Mouse (Mus musculus): ENCODE results near the gene Cnot1. TPM values are rescaled to one million over a fixed set of nuclear protein-coding genes. Genes with fewer than 3 reads are reported as not detected.
"Not testable (repeated sequence)": the region's sequence is repeated elsewhere in the genome, so short reads cannot be mapped to it uniquely, and the experiment has no call there.

Gene Cnot1
- polyA plus RNA-seq, 1 experiment from 2014 or later, result 49.2 TPM

DNA sequence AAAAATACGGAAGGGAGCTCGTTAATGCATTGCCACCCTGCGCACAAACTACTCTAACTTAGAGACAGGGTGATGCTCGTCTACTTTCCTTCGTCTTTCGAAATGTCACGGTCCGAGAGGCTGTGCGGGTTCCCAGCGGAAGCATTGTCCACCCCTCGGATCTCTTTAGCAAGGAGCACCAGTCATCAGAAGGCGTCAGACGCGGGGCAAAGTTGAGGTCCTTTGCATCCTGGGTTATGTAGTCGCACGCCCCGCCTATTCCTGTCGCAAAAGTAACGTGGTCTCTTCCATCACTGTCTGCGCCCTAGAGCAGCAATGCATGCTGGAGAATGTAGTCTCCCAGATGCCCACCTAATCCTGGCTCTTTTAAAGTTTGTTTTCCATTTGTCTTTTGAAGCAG lies 597 bp upstream of the Cnot1 start:
- H3K4me1 ChIP-seq (ENCODE audit: control insufficient read depth, insufficient read depth, low read length), result peaks cover 38% of the 10 kb centered on the region
- H3K27ac ChIP-seq (ENCODE audit: low read length), result peak overlapping the region; percentile 99
- H3K4me3 ChIP-seq (ENCODE audit: low read length), result peak overlapping the region; percentile 96
- 0 out of 2 replicates have a peak, but pooled peaks cover 2% of the 10 kb centered on the region for H3K36me3 ChIP-seq (ENCODE audit: control insufficient read depth, insufficient read depth)
- H3K27me3 ChIP-seq (ENCODE audit: control insufficient read depth, insufficient read depth, low read length), result no peaks in the 10 kb centered on the region
- WGBS, result 0% methylated on average over 20 of the region's 20 CpGs
- H3K4me2 ChIP-seq (ENCODE audit: low read depth, low read length), result peak overlapping the region; percentile 86
- ATAC-seq (replicated peaks; ENCODE audit: extremely low read depth, insufficient read depth, low FRiP score), result peak; percentile 87
- no peaks in the 10 kb centered on the region for H3K9me3 ChIP-seq (replicated peaks; ENCODE audit: control insufficient read depth, low read length)
- H3K9ac ChIP-seq (ENCODE audit: low read length), result peak overlapping the region; percentile 78

GRCm38 (mm10) chr8:95806461-95807191 lies 638 bp downstream of the Cnot1 start:
- Histone ChIP-seq H3K4me1 (ENCODE audit: control insufficient read depth, insufficient read depth, low read length) (peaks cover 39% of the 10 kb centered on the region), H3K27me3 (ENCODE audit: control insufficient read depth, insufficient read depth, low read length) (no peaks in the 10 kb centered on the region), H3K4me3 (ENCODE audit: low read length) (peak overlapping the region; percentile 96), H3K9me3 (replicated peaks; ENCODE audit: control insufficient read depth, low read length) (no peaks in the 10 kb centered on the region), H3K36me3 (ENCODE audit: control insufficient read depth, insufficient read depth) (peaks cover 9% of the 10 kb centered on the region; the same call in 1 of the 2 replicates), H3K27ac (ENCODE audit: low read length) (peak overlapping the region; percentile 97), H3K4me2 (ENCODE audit: low read depth, low read length) (peak overlapping the region; percentile 98), H3K9ac (ENCODE audit: low read length) (peak overlapping the region; percentile 99)
- WGBS, result under 1% methylated on average over 69 of the region's 69 CpGs
- ATAC-seq (replicated peaks; ENCODE audit: extremely low read depth, insufficient read depth, low FRiP score), result no peak

DNA sequence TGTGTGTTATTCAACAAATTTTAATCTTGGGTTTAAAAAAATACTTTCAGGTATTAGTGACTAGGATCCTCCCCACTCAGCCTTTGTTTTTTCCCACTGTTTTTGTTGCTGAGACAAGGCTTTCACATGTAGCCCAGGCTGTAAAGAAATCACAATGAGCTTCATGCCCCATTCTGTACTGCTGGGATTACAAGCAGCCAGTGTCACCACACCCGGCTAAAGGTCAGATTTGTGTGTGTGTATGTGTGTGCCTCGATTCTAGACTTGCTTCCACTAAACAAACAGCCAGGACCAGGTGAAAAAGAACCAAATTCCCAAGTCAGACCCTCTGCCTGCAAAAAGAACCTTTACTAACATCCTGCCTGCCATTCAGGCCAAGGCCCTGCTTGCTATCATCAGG lies 1.8 kb downstream of the Cnot1 start:
- peaks cover 9% of the 10 kb centered on the region; the same call in 1 of the 2 replicates for H3K36me3 ChIP-seq (ENCODE audit: control insufficient read depth, insufficient read depth)
- 46% methylated on average over 2 of the region's 2 CpGs for WGBS
- H3K9me3 ChIP-seq (replicated peaks; ENCODE audit: control insufficient read depth, low read length), result no peaks in the 10 kb centered on the region
- H3K27me3 ChIP-seq (ENCODE audit: control insufficient read depth, insufficient read depth, low read length), result no peaks in the 10 kb centered on the region
- peaks cover 38% of the 10 kb centered on the region for H3K4me1 ChIP-seq (ENCODE audit: control insufficient read depth, insufficient read depth, low read length)
- H3K9ac ChIP-seq (ENCODE audit: low read length), result peak overlapping the region; percentile 99
- no peak for ATAC-seq (replicated peaks; ENCODE audit: extremely low read depth, insufficient read depth, low FRiP score)
- peak overlapping the region; percentile 96 for H3K4me3 ChIP-seq (ENCODE audit: low read length)
- peak overlapping the region; percentile 97; the same call in 1 of the 2 replicates for H3K27ac ChIP-seq (ENCODE audit: low read length)
- H3K4me2 ChIP-seq (ENCODE audit: low read depth, low read length), result peak overlapping the region; percentile 98

- no peak overlapping the region for H3K27ac ChIP-seq (ENCODE audit: low read length)
- H3K4me1 ChIP-seq (ENCODE audit: control insufficient read depth, insufficient read depth, low read length), result peaks cover 55% of the 10 kb centered on the region
- no peak overlapping the region for H3K9ac ChIP-seq (ENCODE audit: low read length)
- H3K27me3 ChIP-seq (ENCODE audit: control insufficient read depth, insufficient read depth, low read length), result no peaks in the 10 kb centered on the region
- H3K4me2 ChIP-seq (ENCODE audit: low read depth, low read length), result no peak overlapping the region
- 77% methylated on average over 8 of the region's 8 CpGs for WGBS
- no peak for ATAC-seq (replicated peaks; ENCODE audit: extremely low read depth, insufficient read depth, low FRiP score)
- no peaks in the 10 kb centered on the region for H3K9me3 ChIP-seq (replicated peaks; ENCODE audit: control insufficient read depth, low read length)
- peaks cover 9% of the 10 kb centered on the region; the same call in 1 of the 2 replicates for H3K36me3 ChIP-seq (ENCODE audit: control insufficient read depth, insufficient read depth)
- no peak overlapping the region for H3K4me3 ChIP-seq (ENCODE audit: low read length)
Measured at GRCm38 (mm10) chr8:95802231-95802630, 5.0 kb downstream of the Cnot1 start.

- no peaks in the 10 kb centered on the region for H3K27me3 ChIP-seq (ENCODE audit: control insufficient read depth, insufficient read depth, low read length)
- H3K36me3 ChIP-seq (ENCODE audit: control insufficient read depth, insufficient read depth), result peaks cover 9% of the 10 kb centered on the region; the same call in 1 of the 2 replicates
- H3K27ac ChIP-seq (ENCODE audit: low read length), result no peak overlapping the region
- H3K4me2 ChIP-seq (ENCODE audit: low read depth, low read length), result no peak overlapping the region
- 90% methylated on average over 1 of the region's 1 CpGs for WGBS
- H3K4me3 ChIP-seq (ENCODE audit: low read length), result no peak overlapping the region
- peaks cover 55% of the 10 kb centered on the region for H3K4me1 ChIP-seq (ENCODE audit: control insufficient read depth, insufficient read depth, low read length)
- no peak overlapping the region for H3K9ac ChIP-seq (ENCODE audit: low read length)
- ATAC-seq (replicated peaks; ENCODE audit: extremely low read depth, insufficient read depth, low FRiP score), result no peak
- H3K9me3 ChIP-seq (replicated peaks; ENCODE audit: control insufficient read depth, low read length), result no peaks in the 10 kb centered on the region
Measured at GRCm38 (mm10) chr8:95801476-95802064, 5.7 kb downstream of the Cnot1 start.

DNA sequence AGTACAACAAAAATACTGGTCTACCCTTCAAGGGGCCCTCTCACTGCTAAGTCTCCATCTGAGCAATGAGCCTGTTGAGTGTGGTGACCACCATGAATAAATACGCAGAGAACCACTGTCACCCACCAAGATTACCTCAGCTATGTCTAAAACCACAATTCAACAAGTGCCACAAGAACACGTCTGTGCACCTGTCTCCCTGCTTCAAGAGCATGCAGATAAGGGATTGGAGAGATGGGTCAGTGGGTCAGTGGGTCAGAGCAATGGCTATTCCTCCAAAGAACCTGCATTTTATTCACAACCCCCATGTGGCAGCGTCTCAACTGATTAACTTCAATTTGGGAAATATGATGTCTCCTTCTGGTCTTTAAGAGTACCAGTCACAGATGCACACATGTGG lies 6.9 kb downstream of the Cnot1 start:
- Histone ChIP-seq H3K4me3 (ENCODE audit: low read length) (no peak overlapping the region), H3K9ac (ENCODE audit: low read length) (no peak overlapping the region), H3K27me3 (ENCODE audit: control insufficient read depth, insufficient read depth, low read length) (no peaks in the 10 kb centered on the region), H3K4me2 (ENCODE audit: low read depth, low read length) (no peak overlapping the region), H3K9me3 (replicated peaks; ENCODE audit: control insufficient read depth, low read length) (no peaks in the 10 kb centered on the region), H3K4me1 (ENCODE audit: control insufficient read depth, insufficient read depth, low read length) (peaks cover 48% of the 10 kb centered on the region), H3K36me3 (ENCODE audit: control insufficient read depth, insufficient read depth) (peaks cover 9% of the 10 kb centered on the region), H3K27ac (ENCODE audit: low read length) (no peak overlapping the region)
- ATAC-seq (replicated peaks; ENCODE audit: extremely low read depth, insufficient read depth, low FRiP score), result no peak
- WGBS, result 73% methylated on average over 3 of the region's 3 CpGs

GRCm38 (mm10) chr8:95799891-95800290 lies 7.4 kb downstream of the Cnot1 start:
- Histone ChIP-seq H3K9me3 (replicated peaks; ENCODE audit: control insufficient read depth, low read length) (no peaks in the 10 kb centered on the region), H3K27me3 (ENCODE audit: control insufficient read depth, insufficient read depth, low read length) (no peaks in the 10 kb centered on the region), H3K9ac (ENCODE audit: low read length) (no peak overlapping the region), H3K36me3 (ENCODE audit: control insufficient read depth, insufficient read depth) (peaks cover 9% of the 10 kb centered on the region), H3K4me2 (ENCODE audit: low read depth, low read length) (no peak overlapping the region), H3K4me3 (ENCODE audit: low read length) (no peak overlapping the region), H3K4me1 (ENCODE audit: control insufficient read depth, insufficient read depth, low read length) (peaks cover 43% of the 10 kb centered on the region), H3K27ac (ENCODE audit: low read length) (no peak overlapping the region)
- WGBS, result 83% methylated on average over 1 of the region's 1 CpGs
- ATAC-seq (replicated peaks; ENCODE audit: extremely low read depth, insufficient read depth, low FRiP score), result no peak

DNA sequence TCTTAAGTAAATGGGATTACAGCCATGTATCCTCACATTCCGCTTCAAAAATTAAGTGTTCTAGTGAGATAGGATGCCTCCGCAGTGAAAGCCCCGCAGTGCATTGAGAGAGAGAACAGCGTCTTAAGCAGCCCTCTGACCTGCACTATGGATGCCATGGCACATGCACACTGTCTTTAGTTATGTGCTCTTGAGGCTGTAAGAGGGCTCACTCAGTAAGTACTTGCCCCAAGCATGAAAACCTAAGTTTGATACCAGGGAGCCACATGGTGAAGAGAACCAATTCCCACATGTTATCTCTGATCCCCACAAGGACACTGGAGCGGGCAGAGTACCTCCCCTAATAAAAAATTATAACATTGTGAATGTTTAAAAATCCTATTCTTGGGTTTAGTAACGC lies 8.1 kb downstream of the Cnot1 start:
- Histone ChIP-seq H3K4me2 (ENCODE audit: low read depth, low read length) (no peak overlapping the region), H3K36me3 (ENCODE audit: control insufficient read depth, insufficient read depth) (peaks cover 9% of the 10 kb centered on the region), H3K9ac (ENCODE audit: low read length) (no peak overlapping the region), H3K27me3 (ENCODE audit: control insufficient read depth, insufficient read depth, low read length) (no peaks in the 10 kb centered on the region), H3K9me3 (replicated peaks; ENCODE audit: control insufficient read depth, low read length) (no peaks in the 10 kb centered on the region), H3K27ac (ENCODE audit: low read length) (no peak overlapping the region), H3K4me3 (ENCODE audit: low read length) (no peak overlapping the region), H3K4me1 (ENCODE audit: control insufficient read depth, insufficient read depth, low read length) (peaks cover 38% of the 10 kb centered on the region)
- WGBS, result 82% methylated on average over 6 of the region's 6 CpGs
- no peak for ATAC-seq (replicated peaks; ENCODE audit: extremely low read depth, insufficient read depth, low FRiP score)

DNA sequence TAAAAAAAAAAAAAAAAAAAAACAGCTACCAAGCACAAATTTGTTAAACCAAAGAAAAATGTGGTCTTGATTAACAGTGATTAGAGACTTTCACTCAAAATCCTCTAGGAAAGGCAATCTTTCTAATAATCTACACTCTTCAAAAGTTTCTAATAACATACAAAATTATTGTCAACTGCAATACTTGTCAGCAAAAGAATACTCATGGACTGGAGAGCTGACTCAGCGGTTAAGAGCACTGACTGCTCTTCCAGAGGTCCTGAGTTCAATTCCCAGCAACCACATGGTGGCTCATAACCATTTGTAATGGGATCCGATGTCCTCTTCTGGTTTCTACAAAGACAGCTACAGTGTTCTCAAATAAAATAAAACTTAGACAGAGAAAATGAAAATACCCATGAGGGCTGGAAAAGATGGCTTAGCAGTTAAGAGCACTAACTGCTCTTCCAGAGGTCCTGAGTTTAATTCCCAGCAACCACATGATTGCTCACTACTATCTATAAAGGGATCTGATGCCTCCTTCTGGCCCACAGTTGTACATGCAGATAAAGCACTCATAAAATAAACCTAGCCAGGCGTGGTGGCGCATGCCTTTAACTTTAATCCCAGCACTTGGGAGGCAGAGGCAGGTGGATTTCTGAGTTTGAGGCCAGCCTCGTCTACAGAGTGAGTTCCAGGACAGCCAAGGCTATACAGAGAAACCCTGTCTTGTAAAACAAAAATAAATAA lies 11.8 kb downstream of the Cnot1 start:
- 92% methylated on average over 5 of the region's 5 CpGs for WGBS
- H3K9me3 ChIP-seq (replicated peaks; ENCODE audit: control insufficient read depth, low read length), result not testable (repeated sequence)

More for the DNA sequence above, 11.8 kb downstream of the Cnot1 start:
- H3K9ac ChIP-seq (ENCODE audit: low read length); H3K27ac ChIP-seq (ENCODE audit: low read length); H3K27me3 ChIP-seq (ENCODE audit: control insufficient read depth, insufficient read depth, low read length); H3K36me3 ChIP-seq (ENCODE audit: control insufficient read depth, insufficient read depth); ATAC-seq (replicated peaks; ENCODE audit: extremely low read depth, insufficient read depth, low FRiP score); H3K4me3 ChIP-seq (ENCODE audit: low read length); H3K4me2 ChIP-seq (ENCODE audit: low read depth, low read length): not testable (repeated sequence)
- H3K4me1 ChIP-seq (ENCODE audit: control insufficient read depth, insufficient read depth, low read length), result peaks cover 20% of the 10 kb centered on the region
